Mouse (Mus musculus) cortical plate, adult 2 months (tissue): ENCODE results near the gene Mpv17l2.

Experiments used
- CTCF ChIP-seq: fragments of 200-500 bp; IDR thresholded peaks from 2 replicates; pipeline ENCODE4 v1.5.1; 2011; ENCODE audit warnings: mild to moderate bottlenecking, control low read depth, low read length; ENCODE audit not compliant: insufficient read depth; ENCODE audit errors: extremely low read depth
- POLR2A ChIP-seq: fragments of 200-500 bp; IDR thresholded peaks from 2 replicates; pipeline ENCODE4 v1.6.1; 2011; ENCODE audit warnings: mild to moderate bottlenecking, low read length, control low read depth; ENCODE audit not compliant: insufficient read depth; ENCODE audit errors: extremely low read depth

DNA sequence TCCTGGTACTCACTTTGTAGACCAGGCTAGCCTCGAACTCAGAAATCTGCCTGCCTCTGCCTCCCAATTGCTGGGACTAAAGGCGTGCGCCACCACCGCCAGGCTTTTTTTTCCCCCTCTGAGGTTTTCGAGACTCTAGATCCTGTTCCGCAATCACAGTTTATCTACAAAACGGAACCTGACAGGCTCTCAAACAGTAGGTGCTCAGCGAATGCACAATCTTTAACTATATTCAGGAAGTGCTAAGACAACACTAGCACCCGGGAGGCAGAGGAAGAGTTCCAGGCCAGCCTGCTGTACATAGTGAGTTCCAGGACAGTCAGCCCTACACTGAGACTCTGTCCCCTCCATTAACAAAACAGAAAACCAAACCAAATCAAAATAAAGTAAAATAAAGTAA, 4.6 kb upstream of the Mpv17l2 start:
- TF ChIP-seq CTCF, result no peak
- TF ChIP-seq POLR2A, result no peak
